Mouse (Mus musculus) limb, embryonic 13.5 days (tissue): ENCODE results near the gene Tex2. TPM values are rescaled to one million over a fixed set of nuclear protein-coding genes. Genes with fewer than 3 reads are reported as not detected.

ENCODE experiments used
- ATAC-seq: fragments of 200-750 bp; cut with Nextera tagmentation; 2 replicates; pipeline ENCODE4 v1.8.0; 2017; ENCODE audit warnings: low read depth, moderate number of reproducible peaks, moderate TSS enrichment; ENCODE audit not compliant: low FRiP score
- H3K27ac ChIP-seq: fragments of 300-500 bp; sonication (generic); 2 replicates; pipeline ENCODE4 v1.5.1; 2015; ENCODE audit warnings: inconsistent platforms, mild to moderate bottlenecking, moderate library complexity
- H3K27me3 ChIP-seq: fragments of 300-500 bp; sonication (generic); 2 replicates; pipeline ENCODE4 v1.6.1; 2015; ENCODE audit warnings: mild to moderate bottlenecking, inconsistent platforms
- H3K36me3 ChIP-seq: fragments of 300-500 bp; sonication (generic); 2 replicates; pipeline ENCODE4 v1.6.1; 2015; ENCODE audit warnings: inconsistent platforms, mild to moderate bottlenecking, moderate library complexity
- H3K4me1 ChIP-seq: fragments of 300-500 bp; sonication (generic); 2 replicates; pipeline ENCODE4 v1.6.1; 2015; ENCODE audit warnings: inconsistent platforms
- H3K4me2 ChIP-seq: fragments of 300-500 bp; sonication (generic); replicated peaks from 2 replicates; pipeline ENCODE4 v1.6.1; 2015; ENCODE audit warnings: inconsistent platforms, mild to moderate bottlenecking, moderate library complexity
- H3K4me3 ChIP-seq: fragments of 300-500 bp; sonication (generic); 2 replicates; pipeline ENCODE4 v1.5.1; 2015; ENCODE audit warnings: moderate library complexity, mild to moderate bottlenecking, inconsistent platforms
- H3K9ac ChIP-seq: fragments of 300-500 bp; sonication (generic); 2 replicates; pipeline ENCODE4 v1.6.1; 2015; ENCODE audit warnings: mild to moderate bottlenecking, inconsistent platforms
- H3K9me3 ChIP-seq: fragments of 300-500 bp; sonication (generic); 2 replicates; pipeline ENCODE4 v1.6.1; 2016; ENCODE audit warnings: inconsistent platforms
- WGBS: fragments of 180-500 bp; shearing (Covaris S2); methylation state at CpG from one replicate; pipeline ENCODE4 v1.1.7; 2015; 5-methylcytosine and 5-hydroxymethylcytosine counted together
- polyA plus RNA-seq: library from polyadenylated mRNA; unstranded; fragments of >200 nt; fragmentation: Nextera tagmentation; extraction: Ambion mirVana; gene quantifications from 2 replicates; pipeline ENCODE4 v1.2.1, GENCODE M21; 2015

The Tex2 gene
- polyA plus RNA-seq, 1 experiment from 2014 or later: 8.2 TPM

DNA sequence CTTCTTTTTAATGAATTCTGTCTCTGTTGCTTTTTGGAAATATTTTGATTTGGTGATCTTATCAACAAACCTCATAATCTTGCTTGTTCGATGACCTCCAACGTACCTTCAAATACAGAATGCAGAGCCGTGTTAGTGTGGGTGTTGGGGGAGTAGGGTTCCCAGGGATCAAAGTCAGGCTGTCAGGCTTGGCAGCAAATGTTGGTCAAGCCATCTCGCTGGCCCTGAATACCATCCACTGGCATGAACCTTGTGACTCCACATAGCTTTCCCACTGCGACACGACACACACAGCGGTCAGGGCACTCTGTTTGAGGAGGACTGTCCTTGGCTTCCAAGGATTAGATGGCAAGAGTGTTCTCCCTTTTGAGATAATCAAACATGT is 101.2 kb downstream of the Tex2 start:
- Histone ChIP-seq H3K4me2 (no peak overlapping the region), H3K4me3 (no peak overlapping the region), H3K4me1 (peaks cover 17% of the 10 kb centered on the region), H3K9ac (no peak overlapping the region), H3K27ac (no peak overlapping the region), H3K27me3 (no peaks in the 10 kb centered on the region), H3K36me3 (peaks cover 43% of the 10 kb centered on the region), H3K9me3 (no peaks in the 10 kb centered on the region)
- 90% methylated on average over 7 of the region's 7 CpGs for WGBS
- ATAC-seq: no peak

- WGBS: 91% methylated on average over 14 of the region's 14 CpGs
Measured at GRCm38 (mm10) chr11:106511236-106512005, 101.8 kb downstream of the Tex2 start.

GRCm38 (mm10) chr11:106507638-106508037 is 105.6 kb downstream of the Tex2 start:
- WGBS: 89% methylated on average over 7 of the region's 7 CpGs
- no peak for ATAC-seq
- H3K9me3 ChIP-seq: no peaks in the 10 kb centered on the region
- no peaks in the 10 kb centered on the region for H3K4me1 ChIP-seq
- no peak overlapping the region for H3K4me2 ChIP-seq
- H3K27me3 ChIP-seq: no peaks in the 10 kb centered on the region
- peaks cover 48% of the 10 kb centered on the region for H3K36me3 ChIP-seq
- H3K4me3 ChIP-seq: no peak overlapping the region
- H3K9ac ChIP-seq: no peak overlapping the region
- H3K27ac ChIP-seq: no peak overlapping the region

More at GRCm38 (mm10) chr11:106511236-106512005, 101.8 kb downstream of the Tex2 start:
- no peak overlapping the region for H3K4me3 ChIP-seq
- H3K4me1 ChIP-seq: peaks cover 17% of the 10 kb centered on the region
- peaks cover 44% of the 10 kb centered on the region for H3K36me3 ChIP-seq
- H3K9me3 ChIP-seq: no peaks in the 10 kb centered on the region
- H3K4me2 ChIP-seq: no peak overlapping the region
- ATAC-seq: no peak
- no peak overlapping the region for H3K27ac ChIP-seq
- no peak overlapping the region for H3K9ac ChIP-seq
- no peaks in the 10 kb centered on the region for H3K27me3 ChIP-seq

DNA sequence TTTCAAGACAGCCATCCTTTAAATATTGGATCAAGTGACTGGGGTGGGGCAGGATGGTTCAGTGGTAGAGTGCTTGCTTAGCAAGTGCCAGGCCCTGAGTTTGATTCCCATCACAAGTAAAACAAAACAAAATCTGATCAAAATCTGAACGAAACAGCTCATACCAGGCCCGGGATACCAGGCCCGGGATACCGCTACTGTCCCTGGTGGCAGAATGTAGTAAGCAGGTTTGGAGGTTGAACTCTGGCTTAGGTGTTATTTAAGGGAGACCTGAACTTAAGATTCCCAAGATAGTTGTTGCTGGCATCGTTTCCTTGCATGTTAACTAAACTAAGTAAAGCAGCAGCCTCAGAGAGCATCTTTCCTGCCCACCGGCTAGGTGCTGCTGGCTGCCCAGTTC is 107.0 kb downstream of the Tex2 start:
- WGBS: 85% methylated on average over 6 of the region's 6 CpGs
- Histone ChIP-seq H3K36me3 (peaks cover 35% of the 10 kb centered on the region), H3K27ac (no peak overlapping the region), H3K9ac (no peak overlapping the region), H3K4me3 (no peak overlapping the region), H3K4me2 (no peak overlapping the region), H3K4me1 (peaks cover 4% of the 10 kb centered on the region; the same call in 1 of the 2 replicates), H3K9me3 (no peaks in the 10 kb centered on the region), H3K27me3 (no peaks in the 10 kb centered on the region)
- no peak for ATAC-seq

DNA sequence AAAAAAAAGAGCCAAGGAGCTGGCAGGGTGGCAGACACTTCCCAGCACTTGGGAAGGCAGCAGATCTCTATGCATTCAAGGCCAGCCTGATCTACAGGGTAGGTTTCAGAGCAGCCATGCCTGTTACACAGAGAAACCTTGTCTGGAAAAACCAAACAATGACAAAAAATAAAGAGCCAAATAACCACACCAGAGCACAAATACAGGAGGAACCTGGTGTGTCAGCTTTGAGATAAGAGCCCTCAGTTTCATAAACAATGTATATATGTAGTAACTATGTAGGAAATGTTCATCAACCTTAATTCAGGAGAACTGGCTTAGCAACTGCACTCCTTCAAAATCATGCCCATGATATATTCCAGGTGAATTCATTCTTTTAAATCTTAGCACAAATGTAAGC is 109.1 kb downstream of the Tex2 start:
- Histone ChIP-seq H3K4me1 (peaks cover 9% of the 10 kb centered on the region; the same call in 1 of the 2 replicates), H3K36me3 (peaks cover 19% of the 10 kb centered on the region), H3K4me2 (no peak overlapping the region), H3K9ac (no peak overlapping the region), H3K27me3 (no peaks in the 10 kb centered on the region), H3K4me3 (no peak overlapping the region), H3K9me3 (no peaks in the 10 kb centered on the region), H3K27ac (no peak overlapping the region)
- no peak for ATAC-seq

GRCm38 (mm10) chr11:106503425-106503717 is 109.9 kb downstream of the Tex2 start:
- Histone ChIP-seq H3K9ac (no peak overlapping the region), H3K27me3 (no peaks in the 10 kb centered on the region), H3K9me3 (no peaks in the 10 kb centered on the region), H3K4me2 (no peak overlapping the region), H3K4me1 (peaks cover 9% of the 10 kb centered on the region; the same call in 1 of the 2 replicates), H3K27ac (peak overlapping the region; percentile 48; the same call in 1 of the 2 replicates), H3K36me3 (peaks cover 11% of the 10 kb centered on the region), H3K4me3 (no peak overlapping the region)
- 75% methylated on average over 4 of the region's 4 CpGs for WGBS
- ATAC-seq: no peak

- peak overlapping the region; percentile 48; the same call in 1 of the 2 replicates for H3K27ac ChIP-seq
- H3K4me1 ChIP-seq: peaks cover 9% of the 10 kb centered on the region; the same call in 1 of the 2 replicates
- no peak overlapping the region for H3K9ac ChIP-seq
- H3K9me3 ChIP-seq: no peaks in the 10 kb centered on the region
- no peak overlapping the region for H3K4me3 ChIP-seq
- no peak for ATAC-seq
- H3K4me2 ChIP-seq: no peak overlapping the region
- H3K27me3 ChIP-seq: no peaks in the 10 kb centered on the region
- H3K36me3 ChIP-seq: peaks cover 9% of the 10 kb centered on the region
- WGBS: 63% methylated on average over 13 of the region's 13 CpGs
Measured at GRCm38 (mm10) chr11:106502631-106503424, 110.4 kb downstream of the Tex2 start.

- H3K27me3 ChIP-seq: no peaks in the 10 kb centered on the region
- peak overlapping the region; percentile 71 for H3K4me2 ChIP-seq
- H3K27ac ChIP-seq: peak overlapping the region; percentile 99
- H3K9ac ChIP-seq: peak overlapping the region; percentile 100; the same call in 1 of the 2 replicates
- ATAC-seq: no peak
- peaks cover 9% of the 10 kb centered on the region for H3K36me3 ChIP-seq
- no peaks in the 10 kb centered on the region for H3K9me3 ChIP-seq
- peak overlapping the region; percentile 94 for H3K4me3 ChIP-seq
- H3K4me1 ChIP-seq: peaks cover 9% of the 10 kb centered on the region; the same call in 1 of the 2 replicates
Measured at GRCm38 (mm10) chr11:106502159-106502505, 111.1 kb downstream of the Tex2 start.

GRCm38 (mm10) chr11:106501308-106502158 is 111.7 kb downstream of the Tex2 start:
- Histone ChIP-seq H3K9ac (peak overlapping the region; percentile 100), H3K9me3 (no peaks in the 10 kb centered on the region), H3K27me3 (no peaks in the 10 kb centered on the region), H3K36me3 (peaks cover 9% of the 10 kb centered on the region), H3K4me1 (peaks cover 9% of the 10 kb centered on the region; the same call in 1 of the 2 replicates), H3K4me3 (peak overlapping the region; percentile 94), H3K4me2 (peak overlapping the region; percentile 71), H3K27ac (peak overlapping the region; percentile 99)
- peak; percentile 34 for ATAC-seq
- 2% methylated on average over 22 of the region's 22 CpGs for WGBS

DNA sequence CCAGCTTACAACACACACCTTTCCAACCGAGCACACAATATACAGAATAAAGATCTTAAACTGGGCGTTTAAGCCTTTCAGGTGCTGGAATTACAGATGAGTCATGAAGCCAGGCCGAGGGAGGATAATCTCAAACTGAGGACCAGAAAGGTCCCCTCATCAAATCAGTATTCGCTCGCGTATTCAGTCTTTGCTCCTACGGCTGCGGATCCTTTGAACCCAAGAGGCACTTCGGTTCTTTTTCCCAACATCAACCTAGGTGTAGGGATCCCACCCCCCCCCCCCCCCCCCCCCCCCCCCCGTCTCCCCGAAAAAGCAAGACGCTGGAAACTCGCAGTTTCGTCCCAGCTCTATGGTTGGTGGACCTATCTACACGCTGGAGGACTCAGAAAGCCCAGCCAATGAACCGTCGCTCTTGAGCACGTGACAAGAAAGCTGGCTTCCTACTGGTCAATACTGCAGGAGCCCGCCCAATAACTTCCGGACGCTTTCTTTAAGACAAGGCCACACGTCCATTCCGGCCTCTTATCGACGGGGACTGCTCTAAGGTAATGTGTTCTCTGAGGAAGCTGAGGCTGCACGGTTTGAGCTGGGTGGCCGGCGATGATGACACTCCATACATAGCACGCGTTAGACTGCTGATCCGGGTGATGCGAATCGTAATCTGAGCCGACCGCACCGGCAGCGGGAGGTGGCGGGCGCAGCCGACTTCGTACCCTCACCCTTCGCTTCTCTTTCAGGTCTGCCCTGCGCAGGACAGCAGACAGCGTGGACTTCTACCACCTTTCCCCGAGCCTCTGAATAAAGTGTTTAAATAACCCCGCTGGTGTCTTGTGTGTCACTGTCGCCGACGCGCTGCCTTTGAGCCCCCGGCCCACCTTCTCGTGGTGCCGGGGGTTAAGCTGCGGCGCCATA is 112.6 kb downstream of the Tex2 start:
- Histone ChIP-seq H3K4me2 (peak overlapping the region; percentile 71), H3K9me3 (no peaks in the 10 kb centered on the region), H3K27me3 (no peaks in the 10 kb centered on the region), H3K36me3 (0 out of 2 replicates have a peak, but pooled peaks cover 2% of the 10 kb centered on the region), H3K9ac (peak overlapping the region; percentile 100), H3K27ac (peak overlapping the region; percentile 99), H3K4me1 (peaks cover 9% of the 10 kb centered on the region; the same call in 1 of the 2 replicates), H3K4me3 (peak overlapping the region; percentile 94)
- under 1% methylated on average over 50 of the region's 55 CpGs for WGBS
- ATAC-seq: peak; percentile 98
